Mouse (Mus musculus) small intestine, adult 2 months (tissue): ENCODE data around the gene Ptn. TPM values are rescaled to one million over a fixed set of nuclear protein-coding genes. Genes with fewer than 3 reads are reported as not detected.

Source experiments
- H3K27ac ChIP-seq: fragments of 200-500 bp; 2 replicates; pipeline ENCODE4 v1.5.1; 2012; ENCODE audit warnings: low read depth, low read length, control low read depth, inconsistent platforms; ENCODE audit not compliant: insufficient read depth
- H3K27me3 ChIP-seq: fragments of 200-500 bp; 2 replicates; pipeline ENCODE4 v1.6.1; 2012; ENCODE audit warnings: mild to moderate bottlenecking, moderate library complexity, low read length, inconsistent platforms; ENCODE audit not compliant: control insufficient read depth, insufficient read depth
- H3K36me3 ChIP-seq: fragments of 200-500 bp; 2 replicates; pipeline ENCODE4 v1.6.1; 2012; ENCODE audit warnings: mild to moderate bottlenecking, low read length, control low read depth, inconsistent platforms; ENCODE audit not compliant: control insufficient read depth, insufficient read depth
- H3K4me1 ChIP-seq: fragments of 200-500 bp; 2 replicates; pipeline ENCODE4 v1.6.1; 2012; ENCODE audit warnings: low read length, inconsistent platforms, mixed read lengths; ENCODE audit not compliant: control insufficient read depth, insufficient read depth, insufficient read length
- H3K4me3 ChIP-seq: fragments of 200-500 bp; 2 replicates; pipeline ENCODE4 v1.5.1; 2012; ENCODE audit warnings: low read depth, mild to moderate bottlenecking, control low read depth, inconsistent platforms, low read length, moderate library complexity
- CTCF ChIP-seq: fragments of 200-500 bp; IDR thresholded peaks from 2 replicates; pipeline ENCODE4 v1.5.1; 2012; ENCODE audit warnings: low read depth, mild to moderate bottlenecking, control low read depth, inconsistent platforms, low read length, moderate library complexity, mixed read lengths; ENCODE audit not compliant: insufficient replicate concordance, insufficient read length; ENCODE audit errors: extremely low read depth
- POLR2A ChIP-seq: fragments of 200-500 bp; IDR thresholded peaks from 2 replicates; pipeline ENCODE4 v1.6.1; 2012; ENCODE audit warnings: low read depth, mild to moderate bottlenecking, control low read depth, inconsistent platforms, low read length, moderate library complexity
- WGBS: fragments of 180-500 bp; shearing (Covaris S2); methylation state at CpG from one replicate; pipeline ENCODE4 v1.1.7; 2018; 5-methylcytosine and 5-hydroxymethylcytosine counted together
- polyA plus RNA-seq: library from polyadenylated mRNA; depleted of rRNA; stranded (reverse); fragments of >200 nt; gene quantifications from 2 replicates; pipeline ENCODE4 v1.2.3, GENCODE M21; 2012

Gene Ptn
- polyA plus RNA-seq, 1 experiment: 0.47 TPM

DNA sequence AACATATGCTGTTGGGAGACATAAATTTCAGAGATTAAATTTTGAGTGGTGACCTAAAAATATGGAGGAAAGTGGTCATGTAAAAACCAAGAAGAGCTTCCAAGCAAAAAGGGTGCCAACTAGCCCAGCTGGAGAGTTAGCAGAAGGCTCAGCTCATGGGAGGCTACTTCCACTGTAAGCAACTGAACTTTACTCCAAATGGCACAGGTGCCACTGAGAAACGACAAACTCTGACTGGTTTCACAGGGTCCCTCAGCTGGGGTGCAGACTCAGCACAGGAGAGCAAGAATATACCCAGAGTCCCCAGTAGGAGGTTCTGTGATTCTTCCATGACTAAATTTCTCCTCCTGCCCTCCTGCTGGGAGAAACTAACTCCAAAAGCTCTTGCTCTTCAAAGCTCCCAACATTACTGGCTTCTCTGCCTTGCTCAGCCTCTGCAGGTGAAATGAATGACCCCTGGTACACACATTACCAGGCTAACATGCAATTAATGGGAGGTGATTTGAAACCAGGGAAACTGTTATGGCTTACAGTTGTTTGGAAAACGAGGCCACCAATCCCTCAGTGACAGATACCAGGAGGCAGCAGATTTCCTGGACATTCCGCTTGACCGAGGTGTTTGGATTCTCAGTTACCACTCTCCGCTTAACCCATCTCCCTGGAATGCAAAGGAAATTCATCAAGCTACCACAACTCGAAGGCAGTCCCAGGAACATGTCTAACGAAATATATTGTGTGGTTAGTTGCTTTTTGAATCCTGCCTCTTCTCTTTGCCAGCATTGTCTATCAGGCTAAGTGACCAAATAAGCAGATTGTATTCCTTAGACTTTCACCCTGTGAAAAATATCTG lies 2.9 kb upstream of the Ptn start:
- TF ChIP-seq CTCF: no peak
- no peak for TF ChIP-seq POLR2A
- Histone ChIP-seq H3K4me1 (no peaks in the 10 kb centered on the region), H3K4me3 (no peak overlapping the region), H3K27me3 (no peaks in the 10 kb centered on the region), H3K36me3 (no peaks in the 10 kb centered on the region), H3K27ac (no peak overlapping the region)
- 64% methylated on average over 7 of the region's 7 CpGs for WGBS

DNA sequence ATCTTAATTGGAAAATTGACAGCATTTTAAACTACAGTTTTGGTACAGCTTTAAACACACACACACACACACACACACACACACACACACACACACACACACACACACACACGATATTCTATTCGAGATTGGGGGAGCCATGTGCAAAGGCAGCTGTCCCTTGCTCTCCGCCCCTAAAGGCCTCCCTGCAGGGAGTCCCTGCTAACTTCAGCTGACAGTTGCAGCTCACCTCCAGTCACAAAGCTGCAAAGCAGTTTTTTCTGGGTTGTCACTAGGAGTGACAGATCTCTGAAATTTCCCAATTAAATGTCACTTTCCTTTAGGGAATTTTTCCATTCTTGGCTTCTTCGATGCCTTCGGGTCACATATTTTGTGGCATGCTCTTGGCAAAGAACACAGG lies 428 bp upstream of the Ptn start:
- no peak overlapping the region for H3K27ac ChIP-seq
- H3K36me3 ChIP-seq: no peaks in the 10 kb centered on the region
- no peaks in the 10 kb centered on the region for H3K4me1 ChIP-seq
- no peak overlapping the region for H3K4me3 ChIP-seq
- WGBS: 40% methylated on average over 5 of the region's 5 CpGs
- H3K27me3 ChIP-seq: no peaks in the 10 kb centered on the region
- TF ChIP-seq POLR2A: no peak

DNA sequence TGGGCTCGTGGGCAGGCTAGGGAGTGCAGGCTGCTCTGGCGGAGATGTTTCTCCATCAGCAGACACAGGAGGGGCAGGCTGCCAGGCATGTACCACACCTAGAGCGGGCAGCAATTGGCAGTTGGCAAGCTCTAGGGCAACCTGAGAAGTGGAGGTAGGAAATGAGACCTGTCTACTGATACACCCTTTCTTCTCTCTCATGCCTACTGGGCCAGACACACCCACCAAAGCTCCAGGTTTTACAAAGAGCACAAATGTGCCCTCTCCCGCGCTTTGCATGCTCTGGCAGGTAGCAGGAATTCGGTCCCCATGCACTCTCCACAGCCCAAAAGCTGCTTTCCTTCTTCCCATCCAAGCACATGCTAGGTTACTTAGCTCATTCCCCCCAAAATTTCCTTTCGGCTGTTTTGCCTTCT lies 701 bp downstream of the Ptn start:
- H3K27me3 ChIP-seq: no peaks in the 10 kb centered on the region
- no peak for TF ChIP-seq POLR2A
- TF ChIP-seq CTCF: no peak
- H3K4me3 ChIP-seq: peak overlapping the region; percentile 12; the same call in 1 of the 2 replicates
- H3K4me1 ChIP-seq: no peaks in the 10 kb centered on the region
- no peak overlapping the region for H3K27ac ChIP-seq
- WGBS: 18% methylated on average over 7 of the region's 7 CpGs
- H3K36me3 ChIP-seq: no peaks in the 10 kb centered on the region

DNA sequence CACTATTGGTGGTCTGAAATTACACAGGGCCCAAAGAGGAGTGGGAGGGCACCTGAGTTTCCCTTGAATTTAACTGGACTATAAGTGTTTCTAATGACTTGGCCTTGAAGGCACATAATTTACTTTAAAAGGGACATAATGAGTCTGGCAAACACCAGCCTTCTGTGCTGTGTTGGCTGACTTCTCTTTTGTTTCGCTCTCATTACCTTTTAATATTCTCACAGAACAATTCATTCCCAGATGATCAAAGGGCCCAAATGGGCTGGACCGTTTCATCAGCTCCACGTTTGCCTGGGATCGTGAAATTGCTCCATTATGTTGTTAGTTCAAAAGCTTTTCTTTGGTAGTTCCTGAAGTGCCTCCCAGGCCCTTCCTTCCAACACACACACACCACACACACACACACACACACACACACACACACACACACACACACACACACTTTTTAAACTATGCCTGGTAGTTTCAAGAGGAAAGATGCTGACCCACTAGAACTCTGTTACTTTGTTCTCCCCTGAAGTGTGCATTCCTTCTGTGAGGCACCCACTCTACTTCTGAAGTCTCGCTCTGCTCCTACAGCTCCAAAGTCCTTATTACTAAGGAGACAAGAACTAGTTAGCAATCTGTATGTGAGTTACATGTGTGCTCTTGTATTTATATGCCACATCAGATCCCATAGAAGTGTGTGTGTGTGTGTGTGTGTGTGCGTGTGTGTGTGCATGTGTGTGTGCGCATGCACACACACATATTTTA lies 1.5 kb downstream of the Ptn start:
- Histone ChIP-seq H3K4me3 (no peak overlapping the region), H3K27ac (no peak overlapping the region), H3K4me1 (no peaks in the 10 kb centered on the region), H3K27me3 (no peaks in the 10 kb centered on the region), H3K36me3 (no peaks in the 10 kb centered on the region)
- 72% methylated on average over 7 of the region's 7 CpGs for WGBS
- TF ChIP-seq POLR2A (no peak), CTCF (no peak)

DNA sequence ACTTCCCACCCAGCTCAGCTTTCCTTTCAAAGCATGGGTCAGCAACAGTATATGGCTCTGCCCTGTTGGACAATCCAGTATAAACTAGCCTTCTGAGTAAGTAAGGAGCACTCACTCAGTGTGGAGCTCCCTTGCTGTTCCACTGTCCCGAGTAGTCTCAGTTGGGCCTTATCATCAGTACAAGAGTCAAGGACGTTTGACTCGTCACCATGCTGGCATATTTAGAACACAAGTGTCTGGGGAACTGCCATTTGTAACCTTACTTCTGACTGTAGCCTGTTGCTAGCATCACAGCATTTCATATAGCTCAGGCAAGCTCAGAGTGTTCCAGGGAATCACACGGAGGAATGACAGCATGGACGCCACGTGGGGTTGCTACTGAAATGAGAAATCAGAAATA lies 3.1 kb downstream of the Ptn start:
- H3K36me3 ChIP-seq: no peaks in the 10 kb centered on the region
- 69% methylated on average over 6 of the region's 6 CpGs for WGBS
- H3K27me3 ChIP-seq: no peaks in the 10 kb centered on the region
- no peaks in the 10 kb centered on the region for H3K4me1 ChIP-seq
- no peak overlapping the region for H3K4me3 ChIP-seq
- no peak overlapping the region for H3K27ac ChIP-seq
- no peak for TF ChIP-seq CTCF
- no peak for TF ChIP-seq POLR2A

DNA sequence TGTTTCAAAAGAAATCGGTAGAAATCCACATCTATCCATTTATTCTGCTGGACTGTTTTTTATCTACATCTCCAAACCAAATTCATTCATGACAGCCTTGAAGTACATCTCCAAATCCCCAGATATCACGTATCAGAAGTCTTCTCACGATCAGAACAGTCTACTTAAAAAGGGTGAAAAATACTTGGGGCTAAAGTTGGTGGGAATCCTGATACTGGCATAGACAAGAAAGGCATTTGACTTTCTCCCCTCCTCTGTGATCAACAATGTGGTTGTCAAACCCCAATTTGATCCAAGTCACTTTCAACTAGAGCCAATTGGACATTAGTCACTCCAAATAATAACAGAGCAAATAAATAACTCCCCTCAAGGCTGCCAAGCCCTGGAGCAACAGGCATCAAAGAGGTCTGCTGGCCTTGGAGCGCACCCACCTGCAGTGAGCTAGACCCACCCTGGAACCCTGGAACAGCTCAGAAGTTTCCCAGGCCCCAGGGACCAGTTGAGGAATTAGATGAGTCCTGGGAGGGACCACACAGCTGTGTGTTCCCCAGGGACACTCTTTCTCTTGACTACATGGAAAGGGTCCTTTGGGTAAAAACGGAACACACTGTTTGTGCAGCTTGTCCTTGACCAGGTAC lies 9.6 kb downstream of the Ptn start:
- 78% methylated on average over 5 of the region's 5 CpGs for WGBS
- no peak overlapping the region for H3K27ac ChIP-seq
- H3K36me3 ChIP-seq: no peaks in the 10 kb centered on the region
- no peaks in the 10 kb centered on the region for H3K27me3 ChIP-seq
- TF ChIP-seq POLR2A: no peak
- no peak overlapping the region for H3K4me3 ChIP-seq
- no peaks in the 10 kb centered on the region for H3K4me1 ChIP-seq

DNA sequence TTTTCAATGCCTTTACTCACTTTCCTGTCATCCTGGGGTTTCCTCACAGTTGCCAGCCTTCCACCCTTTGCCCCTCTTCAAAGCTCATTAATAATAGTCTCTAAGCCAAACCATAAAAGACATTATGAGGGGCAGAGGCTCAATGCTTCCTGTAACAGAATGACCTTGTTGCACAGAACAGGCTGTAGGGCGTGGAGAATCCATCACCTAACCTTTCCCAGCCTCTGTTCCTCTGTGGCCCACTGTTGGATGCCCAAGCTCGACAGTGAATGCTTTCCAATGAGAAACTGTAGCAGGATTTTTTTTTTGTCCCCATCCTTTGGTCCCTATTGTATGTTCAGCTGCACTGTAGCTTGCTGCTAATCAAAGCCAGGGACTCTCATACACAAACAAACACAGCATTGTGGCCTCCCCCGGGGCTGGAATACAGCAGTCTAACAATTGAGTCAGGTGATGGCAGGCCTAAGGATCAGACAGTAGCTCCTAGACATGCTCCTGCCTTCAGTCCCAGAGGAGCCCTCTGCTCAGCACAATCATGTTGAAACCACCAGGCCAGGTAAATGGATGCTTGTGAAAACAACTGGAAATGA lies 12.9 kb downstream of the Ptn start:
- no peaks in the 10 kb centered on the region for H3K36me3 ChIP-seq
- 37% methylated on average over 3 of the region's 3 CpGs for WGBS
- no peak for TF ChIP-seq POLR2A
- no peak for TF ChIP-seq CTCF
- no peaks in the 10 kb centered on the region for H3K4me1 ChIP-seq
- H3K27me3 ChIP-seq: no peaks in the 10 kb centered on the region
- no peak overlapping the region for H3K27ac ChIP-seq
- no peak overlapping the region for H3K4me3 ChIP-seq
